Mouse (Mus musculus) spleen, postnatal 36 days (tissue): Measurements from ENCODE around the gene Vmn1r163.
"Not testable (repeated sequence)": the region's sequence is repeated elsewhere in the genome, so short reads cannot be mapped to it uniquely, and the experiment has no call there.

Experiments
- DNase-seq, 2 experiments: peaks; one replicate each; pipeline ENCODE4 v3.0.0; 2022; ENCODE audit warnings: low spot score in 2 of 2, mixed read lengths in 1 of 2

Gene Vmn1r163

DNA sequence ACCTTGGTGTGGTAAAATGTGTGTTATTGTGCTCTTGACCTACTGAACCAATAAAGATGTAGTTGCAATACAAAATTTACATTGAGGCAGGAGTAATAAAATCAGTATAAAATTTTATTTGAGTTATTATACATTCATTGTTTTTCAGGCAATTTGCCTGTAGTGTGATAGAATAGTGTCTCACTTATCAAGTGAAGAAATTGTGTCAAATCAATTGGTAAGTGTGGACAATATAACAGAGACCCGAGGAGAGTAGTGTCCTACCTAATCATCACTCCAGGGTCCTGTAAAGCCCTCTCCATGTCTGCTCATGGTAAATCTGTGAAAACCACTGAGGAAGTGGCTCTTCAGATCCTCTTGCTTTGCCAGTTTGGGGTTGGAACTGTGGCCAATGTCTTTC lies at the start of gene Vmn1r163:
Vmn1r163 (plus strand) TSS at position 301 of the 400 bp plus-strand sequence.
- not testable (repeated sequence) for DNase-seq

DNA sequence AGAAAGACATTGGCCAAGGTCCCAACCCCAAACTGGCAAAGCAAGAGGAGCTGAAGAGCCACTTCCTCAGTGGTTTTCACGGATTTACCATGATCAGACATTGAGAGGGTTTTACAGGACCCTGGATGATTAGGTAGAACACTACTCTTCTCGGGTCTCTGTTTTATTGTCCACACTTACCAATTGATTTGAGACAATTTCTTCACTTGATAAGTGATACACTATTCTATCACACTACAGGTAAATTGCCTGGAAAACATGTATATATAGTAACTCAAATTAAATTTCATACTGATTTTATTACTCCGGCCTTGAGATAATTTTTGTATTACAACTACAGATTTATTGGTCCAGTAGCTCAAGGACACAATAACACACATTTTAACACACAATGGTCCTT lies 35.5 kb upstream of the Vmn1r163 start, which contains the start of gene Gm4216:
Gm4216 (minus strand) TSS at position 101 of the 400 bp plus-strand sequence.
- DNase-seq = not testable (repeated sequence)

DNA sequence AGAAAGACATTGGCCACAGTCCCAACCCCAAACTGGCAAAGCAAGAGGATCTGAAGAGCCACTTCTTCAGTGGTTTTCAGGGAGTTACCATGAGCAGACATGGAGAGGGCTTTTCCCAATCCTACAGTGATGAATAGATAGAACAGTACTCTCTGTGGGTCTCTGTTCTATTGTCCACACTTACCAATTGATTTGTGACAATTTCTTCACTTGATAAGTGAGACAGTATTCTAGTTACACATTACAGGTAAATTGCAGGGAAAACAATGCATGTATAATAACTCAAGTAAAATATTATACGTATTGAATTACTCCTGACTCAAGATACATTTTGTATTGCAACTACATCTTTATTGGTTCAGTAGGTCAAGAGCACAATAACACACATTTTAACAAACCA lies 12.0 kb downstream of the Vmn1r163 start, which contains the start of gene Gm8720:
Gm8720 (minus strand) TSS at position 101 of the 400 bp plus-strand sequence.
- not testable (repeated sequence) for DNase-seq
